Mouse (Mus musculus) MEL (cell line): Measurements from ENCODE around the gene Serpinb6b. TPM values are rescaled to one million over a fixed set of nuclear protein-coding genes. Genes with fewer than 3 reads are reported as not detected.
"Not testable (repeated sequence)": the region's sequence is repeated elsewhere in the genome, so short reads cannot be mapped to it uniquely, and the experiment has no call there.

ENCODE experiments used
- DNase-seq: peaks from one replicate; pipeline ENCODE4 v3.0.0; 2011; ENCODE audit warnings: low read depth, low spot score
- H3K27ac ChIP-seq: 2 replicates; pipeline ENCODE4 v1.5.1; 2012; ENCODE audit warnings: low read depth, mild to moderate bottlenecking, control low read depth, low read length, moderate library complexity; ENCODE audit not compliant: control insufficient read depth
- H3K27me3 ChIP-seq, 2 experiments: fragments of 150-350 bp in 1 of 2; sonication (generic) in 1 of 2; 2 replicates each; pipeline ENCODE4 v1.6.1; 2012; ENCODE audit warnings: low read length in 2 of 2, mild to moderate bottlenecking in 2 of 2, improper control_type of control experiment in 1 of 2, moderate library complexity in 1 of 2; ENCODE audit not compliant: insufficient read depth in 2 of 2, control insufficient read depth in 1 of 2
- H3K36me3 ChIP-seq, 2 experiments: 2 replicates each; pipeline ENCODE4 v1.6.1; 2012 to 2014; ENCODE audit warnings: low read length in 2 of 2, improper control_type of control experiment in 1 of 2, inconsistent platforms in 1 of 2, mild to moderate bottlenecking in 1 of 2; ENCODE audit not compliant: insufficient read depth in 2 of 2, control insufficient read depth in 1 of 2
- H3K4me1 ChIP-seq, 2 experiments: fragments of 150-350 bp in 1 of 2; sonication (generic) in 1 of 2; 2 replicates each; pipeline ENCODE4 v1.6.1; 2012; ENCODE audit warnings: low read length in 2 of 2, improper control_type of control experiment in 1 of 2, mild to moderate bottlenecking in 1 of 2; ENCODE audit not compliant: insufficient read depth in 2 of 2, control insufficient read depth in 1 of 2
- H3K4me3 ChIP-seq, 2 experiments: fragments of 150-350 bp in 1 of 2; sonication (generic) in 1 of 2; 2 replicates each; pipeline ENCODE4 v1.5.1; 2012; ENCODE audit warnings: low read depth in 2 of 2, low read length in 2 of 2, mild to moderate bottlenecking in 2 of 2, moderate library complexity in 2 of 2, control low read depth in 1 of 2, improper control_type of control experiment in 1 of 2; ENCODE audit not compliant: control insufficient read depth in 1 of 2, insufficient read depth in 1 of 2
- H3K79me2 ChIP-seq: 2 replicates; pipeline ENCODE4 v1.6.1; 2012; ENCODE audit warnings: mild to moderate bottlenecking, low read length, moderate library complexity; ENCODE audit not compliant: control insufficient read depth, poor library complexity, insufficient read depth
- H3K9ac ChIP-seq: 2 replicates; pipeline ENCODE4 v1.6.1; 2012; ENCODE audit warnings: low read depth, mild to moderate bottlenecking, control low read depth, low read length, moderate library complexity; ENCODE audit not compliant: control insufficient read depth, poor library complexity, severe bottlenecking
- H3K9me3 ChIP-seq: fragments of 150-350 bp; sonication (generic); replicated peaks from 2 replicates; pipeline ENCODE4 v1.6.1; 2012; ENCODE audit warnings: mild to moderate bottlenecking, low read length, improper control_type of control experiment, moderate library complexity; ENCODE audit not compliant: insufficient read depth
- CTCF ChIP-seq, 3 experiments: IDR thresholded peaks in 2 of 3; conservative IDR thresholded peaks in 1 of 3; 2 replicates each; pipeline ENCODE4 v1.5.1; 2011 to 2012; ENCODE audit warnings: low read length in 3 of 3, low read depth in 2 of 3, mild to moderate bottlenecking in 2 of 3, improper control_type of control experiment in 1 of 3, inconsistent platforms in 1 of 3, mixed read lengths in 1 of 3, moderate library complexity in 1 of 3; ENCODE audit not compliant: control insufficient read depth in 1 of 3, insufficient read depth in 1 of 3, poor library complexity in 1 of 3, severe bottlenecking in 1 of 3
- ELF1 ChIP-seq: IDR thresholded peaks from 2 replicates; pipeline ENCODE4 v1.6.1; 2014; ENCODE audit warnings: low read depth, mild to moderate bottlenecking, inconsistent platforms, low read length, improper control_type of control experiment, moderate library complexity
- EP300 ChIP-seq, 2 experiments: IDR thresholded peaks; 2 replicates each; pipeline ENCODE4 v1.6.1; 2011; ENCODE audit warnings: improper control_type of control experiment in 2 of 2, low read length in 2 of 2, low read depth in 1 of 2, mild to moderate bottlenecking in 1 of 2
- GABPA ChIP-seq: IDR thresholded peaks from 2 replicates; pipeline ENCODE4 v1.6.1; 2012; ENCODE audit warnings: low read depth, mild to moderate bottlenecking, inconsistent platforms, low read length, improper control_type of control experiment, moderate library complexity
- MAX ChIP-seq: IDR thresholded peaks from 2 replicates; pipeline ENCODE4 v1.6.1; 2011; ENCODE audit warnings: low read length, improper control_type of control experiment
- MEF2A ChIP-seq: IDR thresholded peaks from 2 replicates; pipeline ENCODE4 v1.6.1; 2014; ENCODE audit warnings: low read depth, mild to moderate bottlenecking, inconsistent platforms, low read length, improper control_type of control experiment; ENCODE audit not compliant: poor library complexity, insufficient replicate concordance, severe bottlenecking; ENCODE audit errors: extremely low read depth
- POLR2AphosphoS5 ChIP-seq: IDR thresholded peaks from 2 replicates; pipeline ENCODE4 v1.6.1; 2012; ENCODE audit warnings: low read depth, borderline replicate concordance, mild to moderate bottlenecking, inconsistent platforms, low read length, moderate library complexity, mixed read lengths
- SMC3 ChIP-seq: IDR thresholded peaks from 2 replicates; pipeline ENCODE4 v1.6.1; 2011; ENCODE audit warnings: low read depth, low read length, improper control_type of control experiment
- USF1 ChIP-seq: IDR thresholded peaks from 2 replicates; pipeline ENCODE4 v1.6.1; 2014; ENCODE audit warnings: low read depth, mild to moderate bottlenecking, inconsistent platforms, low read length, improper control_type of control experiment, moderate library complexity
- ZKSCAN1 ChIP-seq: IDR thresholded peaks from 2 replicates; pipeline ENCODE4 v1.6.1; 2012; ENCODE audit warnings: low read depth, mild to moderate bottlenecking, inconsistent platforms, low read length, improper control_type of control experiment, moderate library complexity
- ZMIZ1 ChIP-seq: IDR thresholded peaks from 2 replicates; pipeline ENCODE4 v1.6.1; 2012; ENCODE audit warnings: low read depth, mild to moderate bottlenecking, inconsistent platforms, low read length, improper control_type of control experiment, moderate library complexity
- polyA plus RNA-seq, 2 experiments: library from polyadenylated mRNA; stranded (reverse) in 1 of 2; unstranded in 1 of 2; fragments of >175 nt in 1 of 2; fragments of >200 nt in 1 of 2; gene quantifications; 2 replicates each; pipeline versions ENCODE4 v1.2.1 to v1.2.4; 2012; ENCODE audit warnings: low replicate concordance in 2 of 2, low read depth in 1 of 2; ENCODE audit not compliant: insufficient read length in 2 of 2, insufficient read depth in 1 of 2, missing spikeins in 1 of 2
- total RNA-seq: library from RNA; depleted of rRNA; stranded (reverse); fragments of 300-350 nt; gene quantifications from 2 replicates; pipeline ENCODE4 v1.2.3, GENCODE M21; 2012

Gene Serpinb6b
- total and polyA plus RNA-seq, 3 experiments, result 0.27 to 1.2 TPM; not detected in 1

GRCm38 (mm10) chr13:32956537-32956936 lies 8.5 kb upstream of the Serpinb6b start:
- TF ChIP-seq ZMIZ1 (no peak), MAX (no peak), EP300 (IDR thresholded peaks at IDR 0.05; ENCODE audit: low read depth in 1 of 2, low read length in 2 of 2) (no peak), CTCF (IDR thresholded peaks at IDR 0.05 in 2 of 3, conservative IDR thresholded peaks at IDR 0.05 in 1 of 3; ENCODE audit: control insufficient read depth in 1 of 3, insufficient read depth in 1 of 3, low read depth in 2 of 3, low read length in 3 of 3, poor library complexity in 1 of 3, severe bottlenecking in 1 of 3) (no peak)
- no peak for DNase-seq
- peaks cover 0 to 1% of the 10 kb centered on the region in 2 experiments; a peak in 3 of 4 replicates for H3K27me3 ChIP-seq

GRCm38 (mm10) chr13:32957917-32958316 lies 7.1 kb upstream of the Serpinb6b start:
- Histone ChIP-seq H3K9me3 (no peaks in the 10 kb centered on the region), H3K4me1 (no peaks in the 10 kb centered on the region), H3K27ac (no peak overlapping the region), H3K79me2 (no peaks in the 10 kb centered on the region), H3K9ac (no peak overlapping the region), H3K36me3 (no peaks in the 10 kb centered on the region), H3K27me3 (peaks cover 0 to 1% of the 10 kb centered on the region in 2 experiments), H3K4me3 (no peak overlapping the region)
- DNase-seq, result no peak
- TF ChIP-seq MAX, result no peak
- no peak for TF ChIP-seq SMC3
- TF ChIP-seq MEF2A, result no peak
- TF ChIP-seq ELF1, result no peak
- no peak for TF ChIP-seq POLR2AphosphoS5
- no peak for TF ChIP-seq GABPA
- TF ChIP-seq ZKSCAN1, result no peak
- TF ChIP-seq USF1, result no peak

More at GRCm38 (mm10) chr13:32956537-32956936, 8.5 kb upstream of the Serpinb6b start:
- H3K36me3 ChIP-seq, result no peaks in the 10 kb centered on the region
- no peak overlapping the region for H3K4me3 ChIP-seq
- H3K79me2 ChIP-seq, result no peaks in the 10 kb centered on the region
- no peaks in the 10 kb centered on the region for H3K4me1 ChIP-seq
- H3K9ac ChIP-seq, result no peak overlapping the region
- H3K9me3 ChIP-seq, result no peaks in the 10 kb centered on the region
- H3K27ac ChIP-seq, result no peak overlapping the region

GRCm38 (mm10) chr13:32958521-32958920 lies 6.5 kb upstream of the Serpinb6b start:
- not testable (repeated sequence) for H3K4me3 ChIP-seq, H3K4me1 ChIP-seq, H3K9me3 ChIP-seq, H3K36me3 ChIP-seq, DNase-seq, H3K9ac ChIP-seq, H3K27ac ChIP-seq, H3K27me3 ChIP-seq, H3K79me2 ChIP-seq
